Mouse (Mus musculus): ENCODE measurements at regions not wholly inside any gene's neighbourhood (a gene's known extent, or its start where the extent isn't known, plus 50 kb on each side); places are given as distances from the start of the nearest gene placed in this dataset.

GRCm38 (mm10) chr6:50840826-50841225 lies 186.6 kb upstream of the Npvf start:
- TF ChIP-seq CTCF (IDR thresholded peaks at IDR 0.05; ENCODE audit: extremely low read depth, insufficient read depth, insufficient read length, insufficient replicate concordance), result no peak
- TF ChIP-seq POLR2A (IDR thresholded peaks at IDR 0.05; ENCODE audit: low read depth, low read length), result no peak
